Mouse (Mus musculus): ENCODE data around the gene Fam216a. TPM values are rescaled to one million over a fixed set of nuclear protein-coding genes. Genes with fewer than 3 reads are reported as not detected.

The Fam216a gene
- total and polyA plus RNA-seq, 2 experiments from 2014 or later: 121 to 138 TPM

DNA sequence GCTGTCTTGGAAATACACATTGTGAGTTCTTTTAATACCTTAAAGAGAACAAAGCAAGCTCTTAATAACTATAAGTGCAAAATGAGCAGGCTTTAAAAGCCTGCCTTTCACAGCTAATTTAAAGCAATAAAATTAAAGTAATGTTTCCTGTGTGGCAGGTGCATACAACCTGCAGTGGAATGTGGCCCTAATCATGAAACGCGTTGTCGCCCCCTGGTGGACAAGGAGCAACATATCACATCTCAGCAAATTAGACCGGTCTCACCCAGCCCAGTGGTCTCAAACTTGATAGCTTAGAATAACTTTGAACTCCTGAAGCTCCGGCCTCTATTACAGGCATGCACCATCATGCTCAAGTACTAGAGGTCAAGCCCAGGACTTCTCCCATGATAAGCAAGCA lies 27.9 kb downstream of the Fam216a start:
- Histone ChIP-seq H3K4me2 (ENCODE audit: low read depth, low read length) (no peak overlapping the region), H3K4me1 (ENCODE audit: insufficient read depth, low read length) (no peaks in the 10 kb centered on the region), H3K4me3 (ENCODE audit: low read length) (no peak overlapping the region), H3K36me3 (ENCODE audit: insufficient read depth, low read length) (no peaks in the 10 kb centered on the region), H3K27me3 (ENCODE audit: insufficient read depth, low read length) (no peaks in the 10 kb centered on the region), H3K9ac (replicated peaks; ENCODE audit: low read length) (no peak overlapping the region), H3K9me3 (ENCODE audit: low read length) (no peaks in the 10 kb centered on the region), H3K27ac (no peak overlapping the region)
- ATAC-seq: 0 out of 2 replicates have a peak, but pooled peaks have one; percentile 53
- peak; percentile 88 for DNase-seq (ENCODE audit: low spot score)
- WGBS: 7% methylated on average over 5 of the region's 5 CpGs
- peak; percentile 93 for TF ChIP-seq CTCF (IDR thresholded peaks at IDR 0.05; ENCODE audit: low read depth)

DNA sequence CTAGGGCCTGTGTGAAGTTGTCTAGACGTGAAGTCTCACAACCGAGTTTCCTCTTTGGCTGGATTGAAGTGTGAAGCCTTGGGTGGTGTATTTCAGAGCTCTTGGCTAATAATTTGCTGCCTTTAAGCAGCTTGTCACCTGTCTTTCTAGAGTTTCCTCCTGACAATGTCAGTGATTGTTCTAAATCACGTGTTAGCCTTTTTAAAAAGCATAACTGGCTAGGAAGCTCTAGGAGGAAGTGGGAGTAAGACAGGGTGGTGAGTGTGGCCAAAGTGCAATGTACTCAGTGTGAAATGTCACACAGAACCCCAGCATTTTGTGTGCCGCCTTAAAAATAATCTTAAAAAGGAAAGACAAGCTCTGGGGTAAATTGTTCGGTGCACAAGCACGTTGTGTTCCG lies 28.4 kb downstream of the Fam216a start:
- H3K27ac ChIP-seq: no peak overlapping the region
- DNase-seq (ENCODE audit: low spot score): no peak
- H3K36me3 ChIP-seq (ENCODE audit: insufficient read depth, low read length): no peaks in the 10 kb centered on the region
- no peak overlapping the region for H3K9ac ChIP-seq (replicated peaks; ENCODE audit: low read length)
- H3K27me3 ChIP-seq (ENCODE audit: insufficient read depth, low read length): no peaks in the 10 kb centered on the region
- H3K4me3 ChIP-seq (ENCODE audit: low read length): no peak overlapping the region
- H3K9me3 ChIP-seq (ENCODE audit: low read length): no peaks in the 10 kb centered on the region
- no peak for ATAC-seq
- no peak for TF ChIP-seq CTCF (IDR thresholded peaks at IDR 0.05; ENCODE audit: low read depth)
- H3K4me2 ChIP-seq (ENCODE audit: low read depth, low read length): no peak overlapping the region
- 51% methylated on average over 7 of the region's 7 CpGs for WGBS
- no peaks in the 10 kb centered on the region for H3K4me1 ChIP-seq (ENCODE audit: insufficient read depth, low read length)

DNA sequence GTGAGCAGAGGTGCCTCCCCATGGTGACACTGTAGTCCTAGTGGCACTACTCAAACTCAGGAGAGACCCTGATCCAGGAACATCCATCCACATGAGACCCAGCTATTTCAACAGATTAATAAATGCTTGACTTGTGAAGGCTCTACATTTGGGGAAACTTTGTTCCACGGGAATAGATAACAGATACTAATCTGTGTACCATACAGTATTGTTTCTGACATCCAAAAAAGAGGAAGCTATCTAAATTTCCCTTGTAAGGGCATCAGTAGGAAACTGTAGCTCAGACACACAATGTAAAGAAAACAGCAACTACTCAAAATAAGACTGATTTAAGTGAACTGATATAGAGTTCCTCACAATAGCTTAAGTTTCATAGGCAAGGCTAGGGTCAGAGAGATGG lies 29.3 kb downstream of the Fam216a start:
- DNase-seq (ENCODE audit: low spot score) (no peak), ATAC-seq (no peak)
- Histone ChIP-seq H3K36me3 (ENCODE audit: insufficient read depth, low read length) (no peaks in the 10 kb centered on the region), H3K27me3 (ENCODE audit: insufficient read depth, low read length) (no peaks in the 10 kb centered on the region), H3K4me1 (ENCODE audit: insufficient read depth, low read length) (no peaks in the 10 kb centered on the region), H3K4me3 (ENCODE audit: low read length) (no peak overlapping the region), H3K4me2 (ENCODE audit: low read depth, low read length) (no peak overlapping the region), H3K27ac (no peak overlapping the region), H3K9me3 (ENCODE audit: low read length) (no peaks in the 10 kb centered on the region), H3K9ac (replicated peaks; ENCODE audit: low read length) (no peak overlapping the region)
- no peak for TF ChIP-seq CTCF (IDR thresholded peaks at IDR 0.05; ENCODE audit: low read depth)
- WGBS: 71% methylated on average over 1 of the region's 1 CpGs

DNA sequence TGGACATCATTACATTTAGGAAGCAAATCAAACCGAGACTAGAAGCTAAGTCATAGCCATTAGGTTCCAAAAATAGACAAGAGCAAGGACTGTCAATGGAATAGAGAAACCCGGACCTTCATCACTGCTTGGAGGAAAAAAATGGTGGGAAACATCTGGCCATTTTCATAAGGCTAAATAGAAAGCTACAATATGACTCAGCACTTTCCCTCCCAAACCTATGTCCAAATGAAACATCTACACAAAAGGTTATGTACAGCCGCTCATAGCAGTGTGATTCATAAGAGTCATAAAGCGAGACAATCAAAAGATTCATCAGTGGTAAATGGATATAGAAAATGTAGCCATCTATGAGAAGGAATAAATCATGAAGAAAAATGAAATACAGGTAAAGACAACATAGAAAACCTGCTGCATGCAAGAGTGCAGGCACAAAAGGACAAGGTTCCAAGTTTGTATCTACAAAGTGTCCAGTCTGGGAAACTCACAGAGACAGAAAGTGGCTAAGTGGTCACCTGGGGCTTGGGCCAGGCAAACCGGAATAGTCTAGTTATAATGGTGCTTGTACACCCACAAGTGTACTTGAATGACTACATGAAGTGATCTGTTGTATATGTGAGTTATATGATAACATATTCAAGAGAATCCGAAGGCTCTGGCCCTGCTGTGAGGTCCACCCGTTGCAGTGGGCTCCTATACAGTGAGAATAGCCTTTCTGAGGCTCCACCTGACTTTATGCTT lies 35.4 kb downstream of the Fam216a start:
- TF ChIP-seq CTCF (IDR thresholded peaks at IDR 0.05; ENCODE audit: low read depth): no peak
- DNase-seq (ENCODE audit: low spot score) (no peak), ATAC-seq (no peak)
- no peaks in the 10 kb centered on the region for H3K4me1 ChIP-seq (ENCODE audit: insufficient read depth, low read length)
- H3K4me2 ChIP-seq (ENCODE audit: low read depth, low read length): no peak overlapping the region
- H3K27ac ChIP-seq: no peak overlapping the region
- 91% methylated on average over 7 of the region's 7 CpGs for WGBS
- H3K36me3 ChIP-seq (ENCODE audit: insufficient read depth, low read length): no peaks in the 10 kb centered on the region
- H3K9me3 ChIP-seq (ENCODE audit: low read length): no peaks in the 10 kb centered on the region
- H3K27me3 ChIP-seq (ENCODE audit: insufficient read depth, low read length): no peaks in the 10 kb centered on the region
- H3K9ac ChIP-seq (replicated peaks; ENCODE audit: low read length): no peak overlapping the region
- H3K4me3 ChIP-seq (ENCODE audit: low read length): no peak overlapping the region

DNA sequence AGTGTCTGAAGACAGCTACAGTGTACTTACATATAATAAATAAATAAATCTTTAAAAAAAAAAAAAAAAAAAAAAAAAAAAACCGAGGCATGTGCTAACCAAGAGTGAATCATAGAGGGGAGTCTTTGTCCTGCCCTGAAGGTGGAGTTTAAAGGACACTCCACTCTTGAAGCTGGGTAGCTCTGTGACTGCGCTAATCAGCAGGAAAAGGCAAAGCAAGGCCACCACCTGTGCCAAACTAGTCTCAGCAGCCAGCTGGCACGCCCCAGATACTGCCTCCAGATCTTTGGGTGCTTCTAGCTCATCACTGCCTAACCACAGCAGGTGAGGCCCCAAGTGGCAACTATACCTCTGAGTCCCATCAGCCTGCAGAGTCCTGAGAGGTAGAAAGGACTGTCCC lies 37.5 kb downstream of the Fam216a start:
- H3K4me1 ChIP-seq (ENCODE audit: insufficient read depth, low read length): no peaks in the 10 kb centered on the region
- TF ChIP-seq CTCF (IDR thresholded peaks at IDR 0.05; ENCODE audit: low read depth): no peak
- DNase-seq (ENCODE audit: low spot score) (no peak), ATAC-seq (no peak)
- H3K4me2 ChIP-seq (ENCODE audit: low read depth, low read length): no peak overlapping the region
- no peaks in the 10 kb centered on the region for H3K36me3 ChIP-seq (ENCODE audit: insufficient read depth, low read length)
- H3K4me3 ChIP-seq (ENCODE audit: low read length): no peak overlapping the region
- 65% methylated on average over 3 of the region's 3 CpGs for WGBS
- H3K9me3 ChIP-seq (ENCODE audit: low read length): no peaks in the 10 kb centered on the region
- H3K27ac ChIP-seq: no peak overlapping the region
- no peaks in the 10 kb centered on the region for H3K27me3 ChIP-seq (ENCODE audit: insufficient read depth, low read length)
- no peak overlapping the region for H3K9ac ChIP-seq (replicated peaks; ENCODE audit: low read length)

DNA sequence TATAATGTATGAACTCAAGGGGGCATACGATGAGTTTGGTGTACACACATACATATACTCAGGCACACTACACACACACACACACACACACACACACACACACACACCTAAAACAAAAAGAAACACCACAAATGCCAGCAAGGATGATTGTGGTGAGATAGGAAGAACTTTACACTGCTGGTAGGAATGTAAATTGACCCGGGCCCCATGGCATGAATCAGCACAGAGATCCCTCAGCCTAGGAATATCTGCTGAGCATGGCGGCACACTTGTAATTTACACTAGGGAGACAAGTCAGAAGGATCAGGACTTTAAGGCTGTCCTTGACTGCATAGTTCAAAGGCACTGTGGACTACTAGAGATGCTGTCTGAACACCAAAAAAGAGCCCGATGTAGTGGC lies 41.9 kb downstream of the Fam216a start:
- 93% methylated on average over 4 of the region's 4 CpGs for WGBS

DNA sequence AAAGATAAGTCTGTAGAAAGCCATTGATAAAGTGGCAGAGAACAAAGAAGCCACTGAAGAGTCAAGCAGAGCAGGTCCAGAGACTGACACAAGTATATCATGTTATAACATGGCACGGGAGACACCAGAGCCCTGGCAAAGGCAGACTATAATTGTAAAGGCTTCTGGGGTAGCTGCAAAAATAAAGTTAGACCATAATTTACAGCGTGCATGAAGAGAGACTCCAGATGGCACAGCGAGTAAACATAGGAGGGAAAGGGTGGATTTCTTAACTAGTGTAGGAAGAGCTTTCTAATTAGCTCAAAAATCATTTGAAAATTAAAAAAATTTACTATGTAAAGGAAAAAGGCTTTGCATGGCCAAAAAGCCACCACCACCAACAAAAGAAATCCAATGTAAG lies 44.9 kb downstream of the Fam216a start:
- H3K36me3 ChIP-seq (ENCODE audit: insufficient read depth, low read length): peaks cover 5% of the 10 kb centered on the region; the same call in 1 of the 2 replicates
- ATAC-seq (no peak), DNase-seq (ENCODE audit: low spot score) (no peak)
- no peaks in the 10 kb centered on the region for H3K27me3 ChIP-seq (ENCODE audit: insufficient read depth, low read length)
- H3K27ac ChIP-seq: no peak overlapping the region
- H3K4me1 ChIP-seq (ENCODE audit: insufficient read depth, low read length): no peaks in the 10 kb centered on the region
- H3K4me3 ChIP-seq (ENCODE audit: low read length): no peak overlapping the region
- H3K4me2 ChIP-seq (ENCODE audit: low read depth, low read length): no peak overlapping the region
- no peaks in the 10 kb centered on the region for H3K9me3 ChIP-seq (ENCODE audit: low read length)
- TF ChIP-seq CTCF (IDR thresholded peaks at IDR 0.05; ENCODE audit: low read depth): no peak
- 91% methylated on average over 3 of the region's 3 CpGs for WGBS
- H3K9ac ChIP-seq (replicated peaks; ENCODE audit: low read length): no peak overlapping the region

More for the DNA sequence above, 41.9 kb downstream of the Fam216a start:
- H3K4me1 ChIP-seq (ENCODE audit: insufficient read depth, low read length): no peaks in the 10 kb centered on the region
- H3K9ac ChIP-seq (replicated peaks; ENCODE audit: low read length): no peak overlapping the region
- H3K9me3 ChIP-seq (ENCODE audit: low read length): no peaks in the 10 kb centered on the region
- no peak overlapping the region for H3K4me2 ChIP-seq (ENCODE audit: low read depth, low read length)
- no peak overlapping the region for H3K4me3 ChIP-seq (ENCODE audit: low read length)
- DNase-seq (ENCODE audit: low spot score): no peak
- no peaks in the 10 kb centered on the region for H3K27me3 ChIP-seq (ENCODE audit: insufficient read depth, low read length)
- peaks cover 5% of the 10 kb centered on the region; the same call in 1 of the 2 replicates for H3K36me3 ChIP-seq (ENCODE audit: insufficient read depth, low read length)
- no peak overlapping the region for H3K27ac ChIP-seq
- no peak for ATAC-seq
- TF ChIP-seq CTCF (IDR thresholded peaks at IDR 0.05; ENCODE audit: low read depth): no peak
